Mouse (Mus musculus) stomach, embryonic 16.5 days (tissue): ENCODE measurements around the gene Rarb. TPM values are rescaled to one million over a fixed set of nuclear protein-coding genes. Genes with fewer than 3 reads are reported as not detected.

Source experiments
- ATAC-seq: fragments of 200-750 bp; cut with Nextera tagmentation; 2 replicates; pipeline ENCODE4 v1.8.0; 2017; ENCODE audit warnings: moderate number of reproducible peaks, moderate TSS enrichment; ENCODE audit not compliant: insufficient read depth, low FRiP score
- H3K27ac ChIP-seq: fragments of 300-500 bp; sonication (generic); 2 replicates; pipeline ENCODE4 v1.5.1; 2014; ENCODE audit warnings: low read length
- H3K27me3 ChIP-seq: fragments of 300-500 bp; sonication (generic); 2 replicates; pipeline ENCODE4 v1.6.1; 2014; ENCODE audit warnings: low read length, control low read depth, mixed read lengths; ENCODE audit not compliant: control insufficient read depth, insufficient read depth
- H3K36me3 ChIP-seq: fragments of 300-500 bp; sonication (generic); 2 replicates; pipeline ENCODE4 v1.6.1; 2014; ENCODE audit warnings: low read length; ENCODE audit not compliant: control insufficient read depth, insufficient read depth
- H3K4me1 ChIP-seq: fragments of 300-500 bp; sonication (generic); 2 replicates; pipeline ENCODE4 v1.6.1; 2014; ENCODE audit warnings: low read length, control low read depth, mixed read lengths; ENCODE audit not compliant: control insufficient read depth, insufficient read depth
- H3K4me2 ChIP-seq: fragments of 300-500 bp; sonication (generic); 2 replicates; pipeline ENCODE4 v1.6.1; 2014; ENCODE audit warnings: low read depth, low read length, mixed read lengths
- H3K4me3 ChIP-seq: fragments of 300-500 bp; sonication (generic); replicated peaks from 2 replicates; pipeline ENCODE4 v1.5.1; 2014; ENCODE audit warnings: mild to moderate bottlenecking, low read length
- H3K9ac ChIP-seq: fragments of 300-500 bp; sonication (generic); 2 replicates; pipeline ENCODE4 v1.6.1; 2014; ENCODE audit warnings: low read length
- H3K9me3 ChIP-seq: fragments of 300-500 bp; sonication (generic); replicated peaks from 2 replicates; pipeline ENCODE4 v1.6.1; 2016; ENCODE audit warnings: low read length, control low read depth; ENCODE audit not compliant: control insufficient read depth
- WGBS: fragments of 180-500 bp; shearing (Covaris S2); extraction: QIAGEN DNeasy Blood & Tissue Kit; methylation state at CpG from one replicate; pipeline ENCODE4 v1.1.7; 2014; 5-methylcytosine and 5-hydroxymethylcytosine counted together
- polyA plus RNA-seq: library from polyadenylated mRNA; unstranded; fragments of >200 nt; fragmentation: Nextera tagmentation; extraction: Ambion mirVana; gene quantifications from 2 replicates; pipeline ENCODE4 v1.2.1, GENCODE M21; 2015

Rarb gene
- polyA plus RNA-seq, 1 experiment from 2014 or later: 17.9 TPM

DNA sequence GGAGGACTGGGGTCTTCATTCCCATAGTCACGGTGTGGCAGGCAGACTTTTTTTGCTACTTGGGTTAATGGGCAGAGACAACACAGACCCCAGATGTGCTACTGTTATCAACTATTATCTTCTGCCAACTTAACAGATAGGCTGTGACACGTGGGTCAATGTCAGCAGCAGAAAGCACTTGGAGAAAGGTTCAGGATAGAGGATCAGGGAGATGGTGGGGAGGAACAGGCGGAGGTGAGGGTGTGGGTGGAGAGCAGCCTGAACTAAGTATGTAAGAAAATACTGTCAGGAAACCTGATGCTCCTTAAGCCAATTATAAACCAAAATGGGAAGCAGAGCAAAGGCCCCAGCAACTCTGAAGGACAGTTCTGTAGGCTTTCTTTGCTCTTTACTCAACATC, 101.1 kb downstream of the Rarb start:
- H3K36me3 ChIP-seq: no peaks in the 10 kb centered on the region
- ATAC-seq: no peak
- no peaks in the 10 kb centered on the region for H3K27me3 ChIP-seq
- WGBS: 70% methylated on average over 3 of the region's 3 CpGs
- H3K9me3 ChIP-seq: no peaks in the 10 kb centered on the region
- H3K4me1 ChIP-seq: no peaks in the 10 kb centered on the region
- no peak overlapping the region for H3K9ac ChIP-seq
- H3K27ac ChIP-seq: no peak overlapping the region
- H3K4me3 ChIP-seq: no peak overlapping the region
- H3K4me2 ChIP-seq: no peak overlapping the region

DNA sequence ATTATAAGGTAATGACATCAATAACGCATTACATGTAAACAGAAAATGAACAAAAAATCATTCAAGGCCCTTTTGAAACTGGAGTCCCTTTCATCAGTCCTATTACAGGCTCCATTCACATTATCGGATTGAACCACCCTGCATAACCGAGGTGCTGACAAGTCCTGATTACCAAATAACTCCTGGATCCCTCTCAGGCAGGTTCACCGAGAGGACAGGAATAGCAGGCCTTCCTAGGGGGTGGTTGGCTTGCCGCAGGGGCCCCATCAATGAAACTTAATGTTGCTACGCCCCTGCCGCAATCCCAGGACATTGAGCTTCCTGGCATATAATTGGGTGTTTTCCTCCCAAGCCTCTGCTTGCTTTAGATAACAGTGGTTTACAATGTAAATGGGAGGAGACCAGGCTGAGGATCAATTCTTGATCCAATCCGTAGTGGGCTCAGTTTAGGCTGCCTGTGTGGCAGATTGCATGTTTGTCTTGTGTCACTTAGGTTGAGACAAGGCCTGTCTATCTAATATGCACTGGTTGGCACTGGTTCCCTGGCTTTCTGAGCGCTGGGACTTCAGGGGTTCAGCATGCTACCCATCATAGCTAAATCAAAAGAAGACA, 104.5 kb downstream of the Rarb start:
- H3K4me3 ChIP-seq: no peak overlapping the region
- H3K27me3 ChIP-seq: no peaks in the 10 kb centered on the region
- H3K9me3 ChIP-seq: no peaks in the 10 kb centered on the region
- H3K4me1 ChIP-seq: no peaks in the 10 kb centered on the region
- no peak overlapping the region for H3K9ac ChIP-seq
- WGBS: 37% methylated on average over 9 of the region's 9 CpGs
- no peaks in the 10 kb centered on the region for H3K36me3 ChIP-seq
- no peak overlapping the region for H3K27ac ChIP-seq
- H3K4me2 ChIP-seq: no peak overlapping the region
- peak; percentile 47; the same call in 1 of the 2 replicates for ATAC-seq

DNA sequence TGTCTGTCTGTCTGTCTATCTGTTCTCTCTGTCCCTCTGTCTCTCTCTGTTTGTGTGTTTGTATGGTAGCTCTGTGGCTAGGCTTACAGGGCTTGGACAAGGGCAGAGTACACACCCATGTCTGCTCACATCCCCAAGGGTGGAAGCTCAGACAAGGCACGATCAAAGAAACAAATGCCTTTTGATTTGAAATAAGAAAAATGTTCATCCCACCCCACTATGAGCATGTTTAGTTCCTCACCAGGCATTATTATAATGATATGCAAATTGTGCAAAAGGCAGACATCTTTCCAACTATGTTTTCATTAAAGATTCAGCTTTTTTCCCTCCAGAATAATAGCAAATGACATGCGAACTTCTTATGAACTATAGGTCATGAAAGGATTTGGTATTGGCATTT, 105.2 kb downstream of the Rarb start:
- H3K27ac ChIP-seq: no peak overlapping the region
- no peaks in the 10 kb centered on the region for H3K27me3 ChIP-seq
- 61% methylated on average over 2 of the region's 2 CpGs for WGBS
- no peaks in the 10 kb centered on the region for H3K36me3 ChIP-seq
- ATAC-seq: no peak
- H3K4me3 ChIP-seq: no peak overlapping the region
- no peaks in the 10 kb centered on the region for H3K4me1 ChIP-seq
- H3K9me3 ChIP-seq: no peaks in the 10 kb centered on the region
- H3K4me2 ChIP-seq: no peak overlapping the region
- H3K9ac ChIP-seq: no peak overlapping the region

DNA sequence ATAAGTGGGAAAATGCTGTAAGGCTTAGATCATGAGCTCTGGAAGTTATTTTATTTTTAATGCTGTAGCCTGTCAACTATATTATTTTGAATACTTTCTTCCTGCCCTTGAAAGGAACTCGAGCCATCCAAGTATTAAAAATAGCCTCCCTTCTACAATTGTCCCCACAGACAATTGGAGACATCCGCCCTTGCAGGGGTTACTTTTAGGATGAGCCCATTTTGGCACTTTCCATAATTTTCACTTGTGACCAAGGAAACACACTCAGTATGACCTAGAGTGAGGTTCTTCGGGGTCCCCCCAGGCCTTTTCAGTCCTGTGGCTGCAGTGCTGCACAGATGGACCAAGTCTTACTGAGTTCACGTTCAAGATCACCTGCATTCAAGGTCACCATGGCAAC, 119.7 kb downstream of the Rarb start:
- ATAC-seq: no peak
- Histone ChIP-seq H3K4me1 (no peaks in the 10 kb centered on the region), H3K9ac (no peak overlapping the region), H3K36me3 (no peaks in the 10 kb centered on the region), H3K4me3 (no peak overlapping the region), H3K27ac (no peak overlapping the region), H3K27me3 (no peaks in the 10 kb centered on the region), H3K9me3 (no peaks in the 10 kb centered on the region), H3K4me2 (no peak overlapping the region)
- 81% methylated on average over 4 of the region's 4 CpGs for WGBS

DNA sequence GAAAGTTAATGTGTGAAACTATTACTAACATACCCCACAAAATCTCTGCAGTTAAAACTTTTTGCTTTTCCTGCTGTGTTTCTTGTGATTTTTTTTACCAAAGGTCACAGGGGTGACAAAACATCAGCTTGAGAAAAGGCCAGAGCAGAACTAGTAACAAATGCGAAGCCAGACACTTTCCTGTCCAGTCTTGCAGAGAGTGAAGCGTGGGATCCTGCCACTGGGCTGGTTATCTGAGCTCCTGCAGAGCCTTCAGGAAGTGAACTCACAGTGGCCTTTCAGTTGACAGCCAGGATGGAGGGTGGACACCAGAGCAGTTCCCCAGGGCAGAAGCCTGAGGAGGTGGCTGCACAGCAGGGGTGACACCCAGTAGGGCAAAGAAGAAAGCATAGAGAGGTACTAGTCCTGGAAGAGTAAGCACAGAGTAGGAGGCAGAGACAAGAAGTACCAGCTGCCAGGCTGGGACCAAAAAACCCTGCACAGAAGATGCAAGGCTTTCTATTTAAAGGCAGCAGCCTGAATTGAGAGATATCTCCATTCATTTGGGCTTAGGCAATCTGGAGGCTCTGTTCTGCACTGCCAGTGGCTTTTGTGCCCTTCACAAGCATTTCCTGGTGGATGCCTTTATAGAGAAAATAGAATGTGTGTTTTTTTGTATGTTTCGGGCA, 123.4 kb downstream of the Rarb start:
- no peaks in the 10 kb centered on the region for H3K9me3 ChIP-seq
- no peak overlapping the region for H3K4me2 ChIP-seq
- no peaks in the 10 kb centered on the region for H3K4me1 ChIP-seq
- H3K4me3 ChIP-seq: no peak overlapping the region
- H3K27me3 ChIP-seq: no peaks in the 10 kb centered on the region
- ATAC-seq: no peak
- H3K27ac ChIP-seq: no peak overlapping the region
- 59% methylated on average over 3 of the region's 3 CpGs for WGBS
- no peaks in the 10 kb centered on the region for H3K36me3 ChIP-seq
- H3K9ac ChIP-seq: no peak overlapping the region

DNA sequence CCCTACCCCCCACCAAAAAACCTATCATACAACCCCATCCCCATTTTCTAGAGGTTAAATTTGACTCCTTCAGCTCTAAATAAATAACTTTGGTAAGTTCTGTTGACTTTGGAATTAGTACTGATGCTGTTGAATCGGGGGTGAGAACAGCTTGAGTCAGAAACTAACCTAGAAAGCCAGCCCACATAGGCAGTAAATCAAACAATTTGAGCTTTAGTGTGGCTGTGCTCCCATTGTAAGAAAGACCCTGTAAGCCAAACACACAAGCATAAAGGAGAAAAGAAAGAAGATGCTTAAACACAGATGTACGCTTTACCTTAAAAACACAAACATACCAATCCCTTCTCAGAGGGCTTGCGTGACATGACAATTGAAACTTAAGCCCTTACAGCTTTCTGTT, 140.6 kb downstream of the Rarb start:
- no peak overlapping the region for H3K27ac ChIP-seq
- no peaks in the 10 kb centered on the region for H3K27me3 ChIP-seq
- H3K4me2 ChIP-seq: no peak overlapping the region
- ATAC-seq: no peak
- H3K4me3 ChIP-seq: no peak overlapping the region
- H3K4me1 ChIP-seq: no peaks in the 10 kb centered on the region
- no peaks in the 10 kb centered on the region for H3K36me3 ChIP-seq
- H3K9me3 ChIP-seq: no peaks in the 10 kb centered on the region
- no peak overlapping the region for H3K9ac ChIP-seq
- WGBS: 49% methylated on average over 3 of the region's 3 CpGs

DNA sequence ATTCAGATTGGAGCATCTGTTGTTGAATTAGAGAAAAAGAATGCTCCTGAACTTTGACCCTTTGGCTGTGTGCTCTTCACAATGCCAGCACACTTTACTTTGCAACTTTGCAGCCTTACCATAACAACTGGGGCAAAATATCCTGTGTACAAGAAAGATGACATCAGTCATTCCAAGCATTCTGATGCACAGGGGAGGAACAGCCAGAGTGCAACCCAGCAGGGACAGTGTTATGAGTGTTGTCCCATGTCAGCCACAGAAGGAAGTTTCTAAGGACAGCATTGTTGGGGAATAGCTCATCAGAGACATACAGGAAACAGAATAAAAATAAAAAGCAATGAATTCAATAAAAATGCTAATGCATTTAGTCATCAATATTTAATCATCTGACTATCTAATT, 141.9 kb downstream of the Rarb start:
- H3K36me3 ChIP-seq: no peaks in the 10 kb centered on the region
- H3K27me3 ChIP-seq: no peaks in the 10 kb centered on the region
- H3K9me3 ChIP-seq: no peaks in the 10 kb centered on the region
- H3K4me1 ChIP-seq: no peaks in the 10 kb centered on the region
- no peak overlapping the region for H3K9ac ChIP-seq
- no peak overlapping the region for H3K4me3 ChIP-seq
- ATAC-seq: no peak
- no peak overlapping the region for H3K4me2 ChIP-seq
- no peak overlapping the region for H3K27ac ChIP-seq

DNA sequence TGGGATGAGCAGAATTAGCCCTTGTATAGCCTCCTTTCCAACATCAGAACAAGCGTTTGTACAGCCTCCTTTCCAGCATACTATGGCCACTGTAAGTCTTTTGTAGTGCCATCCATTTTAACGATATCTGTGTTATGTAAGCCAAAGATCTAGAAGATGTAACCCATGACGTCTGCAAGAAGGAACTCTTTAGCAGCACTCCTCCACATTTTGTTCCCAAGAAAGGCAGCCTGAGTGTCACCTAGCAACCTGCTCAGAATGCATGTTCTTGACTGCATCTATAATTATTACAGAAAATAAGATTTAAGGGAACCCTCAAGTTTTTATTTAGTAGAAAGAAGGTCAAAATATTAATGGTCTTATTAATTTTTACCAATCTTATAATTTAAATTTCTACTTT, 148.4 kb downstream of the Rarb start:
- Histone ChIP-seq H3K4me3 (no peak overlapping the region), H3K36me3 (no peaks in the 10 kb centered on the region), H3K4me1 (no peaks in the 10 kb centered on the region), H3K27ac (no peak overlapping the region), H3K27me3 (no peaks in the 10 kb centered on the region), H3K4me2 (no peak overlapping the region), H3K9ac (no peak overlapping the region), H3K9me3 (no peaks in the 10 kb centered on the region)
- ATAC-seq: no peak
- 76% methylated on average over 3 of the region's 3 CpGs for WGBS

DNA sequence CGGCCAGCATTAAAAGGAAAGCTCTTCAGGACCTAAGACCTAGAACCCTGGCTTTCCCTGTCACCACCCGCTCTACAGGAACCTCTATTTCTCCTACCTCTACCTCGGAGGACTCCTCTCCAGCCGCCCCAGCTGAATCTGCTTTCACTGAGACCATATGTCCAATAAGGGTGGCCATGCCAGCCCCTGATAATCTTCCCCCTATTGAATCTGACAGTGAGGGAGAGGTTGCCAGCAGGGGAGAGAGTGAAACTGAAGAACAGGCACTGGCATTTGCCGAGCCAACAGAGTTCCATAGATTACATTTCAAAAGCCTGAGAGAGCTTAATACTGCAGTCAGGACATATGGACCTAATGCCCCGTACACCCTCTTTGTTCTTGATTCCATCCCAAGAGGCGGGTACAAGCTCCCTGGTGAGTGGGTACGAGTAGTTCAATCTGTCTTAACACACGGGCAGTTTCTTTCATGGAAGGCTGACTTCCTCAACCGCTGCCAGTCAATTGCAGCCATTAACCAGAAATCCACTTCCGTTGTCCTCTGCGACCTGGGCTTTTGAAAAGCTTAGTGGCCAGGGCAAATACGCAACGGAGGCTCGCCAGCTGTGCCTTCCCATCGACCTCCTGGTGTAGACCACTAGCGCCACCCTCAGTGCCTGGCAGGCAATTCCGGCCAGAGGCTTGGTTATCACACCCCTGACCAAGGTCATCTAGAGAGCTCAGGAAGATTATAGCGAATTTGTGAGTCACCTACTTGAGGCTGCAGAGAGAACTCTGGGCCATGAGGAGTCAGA, 179.6 kb downstream of the Rarb start:
- Histone ChIP-seq H3K4me3 (no peak overlapping the region), H3K27ac (no peak overlapping the region), H3K36me3 (no peaks in the 10 kb centered on the region), H3K4me1 (no peaks in the 10 kb centered on the region), H3K27me3 (no peaks in the 10 kb centered on the region), H3K4me2 (no peak overlapping the region), H3K9ac (no peak overlapping the region), H3K9me3 (peaks cover 15% of the 10 kb centered on the region)
- WGBS: 93% methylated on average over 19 of the region's 19 CpGs
- no peak for ATAC-seq
